Mouse (Mus musculus) heart, adult 2 months (tissue): ENCODE data around the gene Itpr1. TPM values are rescaled to one million over a fixed set of nuclear protein-coding genes. Genes with fewer than 3 reads are reported as not detected.

Source experiments
- DNase-seq, 2 experiments: peaks; one replicate each; pipeline ENCODE4 v3.0.0; 2021
- H3K27ac ChIP-seq: fragments of 200-600 bp; 2 replicates; pipeline ENCODE4 v1.8.1; 2022
- H3K27me3 ChIP-seq: fragments of 200-500 bp; 2 replicates; pipeline ENCODE4 v1.6.1; 2012; ENCODE audit warnings: mild to moderate bottlenecking, low read length, inconsistent platforms, mixed read lengths; ENCODE audit not compliant: control insufficient read depth, insufficient read depth
- H3K36me3 ChIP-seq: fragments of 200-500 bp; 2 replicates; pipeline ENCODE4 v1.6.1; 2012; ENCODE audit warnings: low read length, inconsistent platforms; ENCODE audit not compliant: control insufficient read depth, insufficient read depth
- H3K4me1 ChIP-seq: fragments of 200-500 bp; 2 replicates; pipeline ENCODE4 v1.6.1; 2011; ENCODE audit warnings: low read length; ENCODE audit not compliant: control insufficient read depth, insufficient read depth
- H3K4me3 ChIP-seq: fragments of 200-600 bp; 2 replicates; pipeline ENCODE4 v1.8.1; 2022
- H3K79me2 ChIP-seq: fragments of 200-500 bp; replicated peaks from 2 replicates; pipeline ENCODE4 v1.6.1; 2012; ENCODE audit warnings: mild to moderate bottlenecking, inconsistent platforms, low read length, moderate library complexity, mixed read lengths; ENCODE audit not compliant: control insufficient read depth, insufficient read depth
- H3K9ac ChIP-seq: fragments of 200-500 bp; 2 replicates; pipeline ENCODE4 v1.6.1; 2012; ENCODE audit warnings: low read depth, mild to moderate bottlenecking, control low read depth, inconsistent platforms, low read length, mixed read lengths
- CTCF ChIP-seq: fragments of 200-600 bp; IDR thresholded peaks from 2 replicates; pipeline ENCODE4 v1.8.1; 2022; ENCODE audit warnings: antibody characterized with exemption, mild to moderate bottlenecking, moderate library complexity
- EP300 ChIP-seq: fragments of 200-500 bp; IDR thresholded peaks from 2 replicates; pipeline ENCODE4 v1.6.1; 2011; ENCODE audit warnings: low read depth, low read length, control low read depth; ENCODE audit not compliant: insufficient read depth
- POLR2A ChIP-seq: fragments of 200-500 bp; IDR thresholded peaks from 2 replicates; pipeline ENCODE4 v1.6.1; 2011; ENCODE audit warnings: mild to moderate bottlenecking, low read depth, low read length, control low read depth; ENCODE audit not compliant: insufficient read depth
- WGBS: fragments of 180-500 bp; shearing (Covaris S2); methylation state at CpG from one replicate; pipeline ENCODE4 v1.1.7; 2018; 5-methylcytosine and 5-hydroxymethylcytosine counted together
- intact Hi-C: fragments of 180-260 bp; cut with DNase I; formaldehyde crosslinking; loops from one replicate; pipeline ENCODE4 v1.15.1; 2025
- polyA plus RNA-seq: library from polyadenylated mRNA; depleted of rRNA; stranded (reverse); fragments of >200 nt; gene quantifications from 2 replicates; pipeline ENCODE4 v1.2.3, GENCODE M21; 2012
- total RNA-seq, 2 experiments: library from RNA; stranded (reverse); gene quantifications; 2 replicates each; pipeline ENCODE4 v1.2.3; 2021

Itpr1 gene
- total and polyA plus RNA-seq, 3 experiments = 14.0 to 47.6 (median 37.9) TPM

DNA sequence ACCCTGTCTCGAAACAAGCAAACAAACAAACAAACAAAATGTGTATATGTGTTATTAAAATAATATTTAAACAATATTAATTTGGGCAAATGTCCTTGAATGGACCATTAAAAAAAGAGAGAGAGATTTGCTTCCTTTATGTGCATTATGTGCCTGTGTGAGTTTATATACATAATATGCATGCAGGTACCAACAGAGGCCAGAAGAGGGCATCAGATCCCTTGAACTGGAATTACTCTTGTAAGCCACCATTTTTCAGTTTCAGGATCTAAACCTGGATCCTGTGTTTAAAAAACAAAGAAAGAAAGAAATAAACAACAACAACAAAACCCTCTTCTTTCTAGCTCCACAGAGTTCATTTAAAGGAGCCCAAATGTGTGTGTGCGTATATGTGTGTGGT is 228.4 kb downstream of the Itpr1 start:
- Histone ChIP-seq H3K36me3 (peaks cover 6% of the 10 kb centered on the region), H3K79me2 (no peaks in the 10 kb centered on the region; the same call in 1 of the 2 replicates), H3K9ac (no peak overlapping the region), H3K27me3 (no peaks in the 10 kb centered on the region), H3K27ac (no peak overlapping the region), H3K4me3 (no peak overlapping the region), H3K4me1 (peaks cover 3% of the 10 kb centered on the region)
- WGBS = 99% methylated on average over 2 of the region's 2 CpGs
- intact Hi-C loops = no loop called here
- DNase-seq = no peak
- TF ChIP-seq EP300 = no peak
- peak; percentile 53 for TF ChIP-seq CTCF
- no peak for TF ChIP-seq POLR2A

DNA sequence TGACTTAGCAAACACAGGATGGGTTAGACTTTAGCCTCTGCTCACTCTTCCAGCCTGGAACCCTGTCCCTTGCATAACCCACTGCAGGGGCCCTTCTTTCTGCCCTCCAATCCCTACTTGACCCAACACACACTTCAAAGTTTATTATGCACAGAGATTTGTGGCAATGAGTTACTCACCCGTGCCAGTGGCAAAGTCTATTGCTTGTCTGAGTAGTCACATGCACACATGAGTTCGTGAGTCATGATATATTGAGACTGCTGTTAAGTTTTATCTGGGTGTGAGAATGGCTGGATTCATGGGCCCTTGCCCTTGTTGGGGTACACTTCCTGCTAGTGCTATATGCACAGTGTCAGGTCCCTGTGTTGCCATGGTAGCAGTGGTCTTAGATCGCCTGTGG is 229.4 kb downstream of the Itpr1 start:
- Histone ChIP-seq H3K36me3 (peaks cover 6% of the 10 kb centered on the region), H3K27ac (no peak overlapping the region), H3K27me3 (no peaks in the 10 kb centered on the region), H3K79me2 (no peaks in the 10 kb centered on the region; the same call in 1 of the 2 replicates), H3K4me1 (peaks cover 7% of the 10 kb centered on the region), H3K9ac (no peak overlapping the region), H3K4me3 (no peak overlapping the region)
- WGBS = 81% methylated on average over 3 of the region's 3 CpGs
- TF ChIP-seq CTCF (no peak), POLR2A (no peak), EP300 (no peak)
- DNase-seq = no peak
- intact Hi-C loops = no loop called here

DNA sequence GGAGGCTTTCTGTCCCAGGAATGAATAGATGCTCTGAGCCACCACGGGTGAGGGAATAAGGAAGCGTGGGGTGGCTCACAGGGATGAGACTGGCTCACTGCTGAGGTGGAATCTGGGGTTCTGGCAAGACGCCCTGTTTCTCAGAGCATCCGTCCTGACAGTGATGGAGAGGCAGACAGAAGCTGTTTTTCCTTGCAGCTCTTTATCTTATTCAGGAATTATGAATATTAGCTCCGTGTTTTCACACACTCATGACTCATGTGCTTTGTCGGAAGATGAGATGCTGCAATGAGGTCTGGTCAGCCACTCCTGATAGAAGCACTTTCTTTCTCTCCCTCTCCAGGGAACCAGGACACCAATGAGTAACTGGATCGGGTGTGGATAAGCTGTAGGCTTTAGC is 231.5 kb downstream of the Itpr1 start:
- Histone ChIP-seq H3K27ac (no peak overlapping the region), H3K4me3 (no peak overlapping the region), H3K4me1 (peaks cover 14% of the 10 kb centered on the region), H3K36me3 (peaks cover 9% of the 10 kb centered on the region), H3K27me3 (no peaks in the 10 kb centered on the region), H3K79me2 (no peaks in the 10 kb centered on the region), H3K9ac (no peak overlapping the region)
- no peak for TF ChIP-seq EP300
- no peak for TF ChIP-seq POLR2A
- TF ChIP-seq CTCF = no peak
- 52% methylated on average over 7 of the region's 7 CpGs for WGBS
- intact Hi-C loops = no loop called here
- no peak for DNase-seq

DNA sequence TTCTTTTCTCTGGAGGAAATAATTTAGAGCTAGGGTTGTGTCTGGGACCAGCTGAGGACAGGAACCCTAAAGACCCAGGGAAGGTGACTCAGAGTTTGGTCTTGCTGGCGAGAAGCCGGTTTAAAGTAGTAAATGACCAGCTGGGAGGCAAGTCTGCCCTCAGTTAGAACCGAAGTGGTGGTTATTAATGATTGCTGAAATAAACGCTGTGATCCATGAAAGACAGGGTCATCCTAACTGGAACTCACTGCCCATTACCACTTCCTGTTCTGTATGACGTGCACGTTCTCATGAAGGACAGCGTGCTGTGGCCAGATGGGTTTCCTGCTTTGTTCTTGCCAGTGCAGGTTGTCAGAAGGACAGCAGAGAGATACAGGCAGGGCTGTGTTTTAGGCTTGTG is 232.1 kb downstream of the Itpr1 start:
- H3K9ac ChIP-seq = no peak overlapping the region
- H3K36me3 ChIP-seq = peaks cover 7% of the 10 kb centered on the region; the same call in 1 of the 2 replicates
- intact Hi-C loops = no loop called here
- no peak for DNase-seq
- H3K4me3 ChIP-seq = no peak overlapping the region
- peaks cover 14% of the 10 kb centered on the region for H3K4me1 ChIP-seq
- H3K79me2 ChIP-seq = no peaks in the 10 kb centered on the region
- H3K27me3 ChIP-seq = no peaks in the 10 kb centered on the region
- 58% methylated on average over 7 of the region's 7 CpGs for WGBS
- TF ChIP-seq CTCF = no peak
- TF ChIP-seq EP300 = no peak
- no peak for TF ChIP-seq POLR2A
- no peak overlapping the region; the same call in 1 of the 2 replicates for H3K27ac ChIP-seq

DNA sequence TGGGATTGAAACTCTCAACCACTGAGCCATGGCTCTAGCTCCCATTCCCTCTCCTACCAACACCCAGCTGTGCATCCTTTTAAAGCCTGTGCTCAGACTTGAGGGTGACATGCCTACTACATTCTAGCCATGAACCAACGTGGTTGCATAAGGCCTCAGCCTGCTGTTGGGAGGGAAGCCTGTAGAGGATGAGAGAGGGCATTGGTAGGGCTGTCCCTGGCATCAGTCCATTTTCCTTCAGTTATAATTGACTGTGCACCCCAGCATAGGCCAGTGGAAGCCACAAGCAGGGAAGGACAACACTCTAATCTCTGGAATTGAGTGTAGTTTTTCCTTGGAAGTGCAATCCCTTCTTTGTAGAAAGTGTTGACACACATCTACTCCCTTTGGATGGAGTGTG is 233.9 kb downstream of the Itpr1 start:
- no peak for DNase-seq
- H3K27me3 ChIP-seq = no peaks in the 10 kb centered on the region
- TF ChIP-seq POLR2A (no peak), EP300 (no peak), CTCF (no peak)
- WGBS = 39% methylated on average over 1 of the region's 1 CpGs
- intact Hi-C loops = no loop called here
- no peak overlapping the region for H3K4me3 ChIP-seq
- peak overlapping the region; percentile 76 for H3K27ac ChIP-seq
- no peak overlapping the region for H3K9ac ChIP-seq
- H3K36me3 ChIP-seq = peaks cover 8% of the 10 kb centered on the region
- H3K79me2 ChIP-seq = no peaks in the 10 kb centered on the region
- peaks cover 16% of the 10 kb centered on the region for H3K4me1 ChIP-seq

DNA sequence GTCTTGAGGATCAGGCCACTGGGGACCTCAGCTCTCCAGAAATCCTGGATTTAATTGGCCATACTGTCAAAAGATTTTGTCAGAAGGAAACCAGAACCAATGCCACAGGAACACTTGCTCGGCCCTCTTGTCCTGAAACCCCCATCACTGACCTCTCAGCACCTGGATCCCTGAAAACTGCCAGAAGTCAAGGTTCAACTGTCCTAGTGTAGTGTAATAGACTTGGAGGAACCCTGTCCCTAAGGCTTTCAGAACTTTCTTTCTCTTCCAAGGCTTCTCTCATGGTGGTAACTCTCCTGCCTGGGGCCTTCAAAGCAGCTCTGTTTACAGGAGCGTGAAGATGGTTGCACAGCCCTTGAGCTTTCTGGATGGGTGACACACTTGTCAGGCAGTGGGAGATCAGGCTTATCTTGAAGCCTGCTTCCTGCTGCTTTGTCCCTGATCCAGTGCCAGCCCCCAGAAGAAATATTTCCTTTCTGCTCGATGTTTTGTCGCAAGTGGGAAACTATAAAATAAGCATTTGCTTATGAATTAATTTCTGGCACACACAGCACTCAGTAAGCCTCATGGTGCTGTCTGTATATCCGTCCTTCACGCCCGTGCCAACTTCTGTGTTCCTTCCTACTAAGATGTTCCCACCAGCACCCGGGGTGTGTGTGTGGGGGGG is 234.4 kb downstream of the Itpr1 start:
- no peaks in the 10 kb centered on the region for H3K79me2 ChIP-seq
- H3K36me3 ChIP-seq = peaks cover 8% of the 10 kb centered on the region
- intact Hi-C loops = no loop called here
- DNase-seq = peak; percentile 40 to 47
- H3K27me3 ChIP-seq = no peaks in the 10 kb centered on the region
- no peak overlapping the region for H3K4me3 ChIP-seq
- peaks cover 16% of the 10 kb centered on the region for H3K4me1 ChIP-seq
- no peak overlapping the region for H3K9ac ChIP-seq
- 24% methylated on average over 8 of the region's 8 CpGs for WGBS
- peak overlapping the region; percentile 76 for H3K27ac ChIP-seq
- no peak for TF ChIP-seq EP300
- TF ChIP-seq CTCF = no peak
- TF ChIP-seq POLR2A = no peak
